Mouse (Mus musculus): ENCODE data around the gene Sgf29. TPM values are rescaled to one million over a fixed set of nuclear protein-coding genes. Genes with fewer than 3 reads are reported as not detected.

Gene Sgf29
- total and polyA plus RNA-seq, 2 experiments from 2014 or later, result 20.7 to 25.3 TPM

- H3K27ac ChIP-seq (ENCODE audit: low read depth), result peak overlapping the region; percentile 6; the same call in 1 of the 2 replicates
- TF ChIP-seq CTCF (IDR thresholded peaks at IDR 0.05; ENCODE audit: low read depth) (no peak), EP300 (IDR thresholded peaks at IDR 0.05; ENCODE audit: low read depth) (no peak)
- H3K4me3 ChIP-seq (ENCODE audit: low read depth, low read length), result peak overlapping the region; percentile 48; the same call in 1 of the 2 replicates
- H3K9ac ChIP-seq (replicated peaks; ENCODE audit: low read depth, low read length), result no peak overlapping the region; the same call in 1 of the 2 replicates
- ATAC-seq (ENCODE audit: insufficient read depth, low read depth) (no peak), DNase-seq (ENCODE audit: low spot score) (no peak)
- no peaks in the 10 kb centered on the region for H3K36me3 ChIP-seq (replicated peaks; ENCODE audit: control insufficient read depth, insufficient read depth, low read length)
- peak overlapping the region; percentile 30; the same call in 1 of the 2 replicates for H3K4me2 ChIP-seq (ENCODE audit: low read depth, low read length)
- no peaks in the 10 kb centered on the region for H3K9me3 ChIP-seq (replicated peaks; ENCODE audit: control insufficient read depth, low read length)
- H3K27me3 ChIP-seq (ENCODE audit: control insufficient read depth, insufficient read depth, low read length), result peaks cover 38% of the 10 kb centered on the region
- WGBS, result 72% methylated on average over 12 of the region's 12 CpGs
- peaks cover 9% of the 10 kb centered on the region; the same call in 1 of the 2 replicates for H3K4me1 ChIP-seq (ENCODE audit: control insufficient read depth, insufficient read depth)
Observed at GRCm38 (mm10) chr7:126702861-126703756, 54.0 kb downstream of the Sgf29 start.

- Histone ChIP-seq H3K36me3 (replicated peaks; ENCODE audit: control insufficient read depth, insufficient read depth, low read length) (no peaks in the 10 kb centered on the region), H3K9me3 (replicated peaks; ENCODE audit: control insufficient read depth, low read length) (no peaks in the 10 kb centered on the region), H3K4me3 (ENCODE audit: low read depth, low read length) (peak overlapping the region; percentile 48), H3K4me2 (ENCODE audit: low read depth, low read length) (no peak overlapping the region), H3K27ac (ENCODE audit: low read depth) (no peak overlapping the region; the same call in 1 of the 2 replicates), H3K4me1 (ENCODE audit: control insufficient read depth, insufficient read depth) (peaks cover 9% of the 10 kb centered on the region; the same call in 1 of the 2 replicates), H3K9ac (replicated peaks; ENCODE audit: low read depth, low read length) (no peak overlapping the region; the same call in 1 of the 2 replicates), H3K27me3 (ENCODE audit: control insufficient read depth, insufficient read depth, low read length) (peaks cover 38% of the 10 kb centered on the region)
- ATAC-seq (ENCODE audit: insufficient read depth, low read depth) (no peak), DNase-seq (ENCODE audit: low spot score) (no peak)
- no peak for TF ChIP-seq EP300 (IDR thresholded peaks at IDR 0.05; ENCODE audit: low read depth)
- TF ChIP-seq CTCF (IDR thresholded peaks at IDR 0.05; ENCODE audit: low read depth), result no peak
- 13% methylated on average over 7 of the region's 7 CpGs for WGBS
Observed at GRCm38 (mm10) chr7:126703757-126704077, 54.6 kb downstream of the Sgf29 start.

GRCm38 (mm10) chr7:126704121-126704980, 55.2 kb downstream of the Sgf29 start:
- Histone ChIP-seq H3K4me2 (ENCODE audit: low read depth, low read length) (peak overlapping the region; percentile 51), H3K27ac (ENCODE audit: low read depth) (peak overlapping the region; percentile 26; the same call in 1 of the 2 replicates), H3K27me3 (ENCODE audit: control insufficient read depth, insufficient read depth, low read length) (peaks cover 38% of the 10 kb centered on the region), H3K4me1 (ENCODE audit: control insufficient read depth, insufficient read depth) (peaks cover 9% of the 10 kb centered on the region; the same call in 1 of the 2 replicates), H3K9me3 (replicated peaks; ENCODE audit: control insufficient read depth, low read length) (no peaks in the 10 kb centered on the region), H3K9ac (replicated peaks; ENCODE audit: low read depth, low read length) (no peak overlapping the region; the same call in 1 of the 2 replicates), H3K36me3 (replicated peaks; ENCODE audit: control insufficient read depth, insufficient read depth, low read length) (no peaks in the 10 kb centered on the region), H3K4me3 (ENCODE audit: low read depth, low read length) (peak overlapping the region; percentile 48)
- TF ChIP-seq CTCF (IDR thresholded peaks at IDR 0.05; ENCODE audit: low read depth) (no peak), EP300 (IDR thresholded peaks at IDR 0.05; ENCODE audit: low read depth) (no peak)
- ATAC-seq (ENCODE audit: insufficient read depth, low read depth) (no peak), DNase-seq (ENCODE audit: low spot score) (peak; percentile 36)
- 2% methylated on average over 39 of the region's 39 CpGs for WGBS

- H3K27ac ChIP-seq (ENCODE audit: low read depth), result no peak within 1 kb of the TSS
Observed at GRCm38 (mm10) chr7:126707442-126708174, 58.5 kb downstream of the Sgf29 start, which contains the start of gene Coro1a. Coro1a (minus strand) TSS chr7:126707787.

More at GRCm38 (mm10) chr7:126707442-126708174, 58.5 kb downstream of the Sgf29 start, which contains the start of gene Coro1a:
- ATAC-seq (ENCODE audit: insufficient read depth, low read depth) (no peak), DNase-seq (ENCODE audit: low spot score) (no peak)
- H3K9me3 ChIP-seq (replicated peaks; ENCODE audit: control insufficient read depth, low read length), result no peaks in the 10 kb centered on the region
- 78% methylated on average over 19 of the region's 19 CpGs for WGBS
- H3K36me3 ChIP-seq (replicated peaks; ENCODE audit: control insufficient read depth, insufficient read depth, low read length), result no peaks in the 10 kb centered on the region
- peaks cover 27% of the 10 kb centered on the region for H3K27me3 ChIP-seq (ENCODE audit: control insufficient read depth, insufficient read depth, low read length)
- peaks cover 9% of the 10 kb centered on the region; the same call in 1 of the 2 replicates for H3K4me1 ChIP-seq (ENCODE audit: control insufficient read depth, insufficient read depth)
- H3K9ac ChIP-seq (replicated peaks; ENCODE audit: low read depth, low read length), result no peak within 1 kb of the TSS
- no peak for TF ChIP-seq EP300 (IDR thresholded peaks at IDR 0.05; ENCODE audit: low read depth)
- TF ChIP-seq CTCF (IDR thresholded peaks at IDR 0.05; ENCODE audit: low read depth), result no peak
- H3K4me2 ChIP-seq (ENCODE audit: low read depth, low read length), result no peak within 1 kb of the TSS
- no peak within 1 kb of the TSS for H3K4me3 ChIP-seq (ENCODE audit: low read depth, low read length)
